Mouse (Mus musculus): ENCODE results near the gene Tbcel.

Tbcel gene

GRCm38 (mm10) chr9:42442100-42442499, 65.5 kb downstream of the Tbcel start:
- DNase-seq (ENCODE audit: low read depth, low spot score), result no peak

DNA sequence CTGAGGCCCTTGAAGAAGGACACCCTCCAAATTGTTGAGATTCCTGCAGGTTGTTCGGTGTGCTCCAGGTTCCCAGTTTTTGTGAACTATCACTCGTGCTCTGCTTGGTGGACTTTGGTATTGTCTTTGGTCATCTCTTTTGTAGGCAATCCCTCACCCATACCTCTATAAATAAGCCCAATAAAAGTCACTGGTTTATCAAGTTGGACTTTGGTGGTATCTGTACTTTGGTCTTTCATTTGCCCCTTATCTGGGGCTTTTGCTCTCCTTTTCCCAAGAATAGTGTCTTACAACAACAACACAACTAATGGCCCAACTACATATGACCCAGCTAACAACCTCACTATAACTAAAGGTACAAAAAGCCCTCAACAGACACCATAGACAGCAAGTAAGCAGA, 66.4 kb downstream of the Tbcel start:
- DNase-seq (ENCODE audit: low read depth, low spot score), result no peak

DNA sequence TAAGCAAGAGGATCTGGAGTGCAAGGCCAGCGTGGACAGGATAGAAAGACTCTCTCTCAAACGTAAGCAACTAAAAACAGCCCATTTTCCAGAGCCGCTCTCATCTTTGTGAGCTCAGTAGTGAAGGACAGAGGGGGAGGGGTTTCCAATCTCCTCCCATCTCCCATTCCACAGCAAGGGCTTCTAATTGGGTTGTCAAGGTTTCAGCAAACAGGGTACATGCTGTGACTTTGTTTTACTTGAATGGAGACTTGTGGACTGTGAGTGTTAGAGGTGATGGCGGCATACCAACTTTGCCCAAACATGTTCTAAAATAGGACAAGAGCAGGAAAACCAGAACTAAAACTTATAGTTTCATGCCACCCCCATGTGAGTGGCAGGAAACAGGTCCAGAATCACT, 68.2 kb downstream of the Tbcel start:
- no peak for DNase-seq (ENCODE audit: low read depth, low spot score)

- DNase-seq (ENCODE audit: low read depth, low spot score), result peak; percentile 5
Observed at GRCm38 (mm10) chr9:42432155-42432554, 75.5 kb downstream of the Tbcel start.

DNA sequence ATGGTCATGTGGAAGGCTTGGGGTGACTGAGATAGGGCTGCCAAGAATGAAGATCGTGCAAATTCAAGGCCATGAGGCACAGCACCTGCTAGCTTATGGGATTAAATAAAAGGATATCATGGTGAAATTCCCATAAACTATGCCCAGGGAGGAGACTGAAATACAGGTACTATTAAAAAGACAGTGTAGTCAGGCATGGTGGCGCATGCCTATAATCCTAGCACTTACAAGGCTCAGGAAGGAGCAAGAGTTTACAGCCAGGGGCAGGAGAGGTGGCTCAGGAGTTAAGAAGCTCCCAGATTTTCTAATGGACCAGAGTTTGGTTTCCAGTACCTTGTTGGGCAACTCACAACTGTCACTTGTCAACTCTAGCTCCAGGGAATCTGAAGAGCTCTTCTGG, 76.0 kb downstream of the Tbcel start:
- no peak for DNase-seq (ENCODE audit: low read depth, low spot score)

- no peak for DNase-seq (ENCODE audit: low read depth, low spot score)
Observed at GRCm38 (mm10) chr9:42428060-42428924, 79.3 kb downstream of the Tbcel start.

- DNase-seq (ENCODE audit: low read depth, low spot score), result no peak
Observed at GRCm38 (mm10) chr9:42426661-42427358, 80.8 kb downstream of the Tbcel start.

DNA sequence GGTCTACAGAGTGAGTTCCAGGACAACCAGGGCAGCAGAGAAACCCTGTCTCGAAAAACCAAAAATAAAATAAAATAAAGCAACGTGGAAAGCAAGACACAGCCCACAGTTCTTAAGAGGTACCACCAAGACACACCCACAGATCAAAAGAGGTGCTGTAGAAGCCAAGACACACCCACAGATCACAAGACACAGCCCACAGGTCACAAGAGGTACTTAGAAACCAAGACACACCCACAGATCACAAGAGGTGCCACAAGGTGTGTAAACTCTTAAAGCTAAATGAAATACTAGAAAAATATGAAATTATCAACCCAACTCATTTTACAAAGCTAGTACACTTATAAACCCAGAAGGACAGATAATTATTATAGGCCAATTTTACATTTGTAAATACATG, 84.0 kb downstream of the Tbcel start:
- no peak for DNase-seq (ENCODE audit: low read depth, low spot score)

GRCm38 (mm10) chr9:42419687-42420086, 87.9 kb downstream of the Tbcel start:
- DNase-seq (ENCODE audit: low read depth, low spot score), result no peak

DNA sequence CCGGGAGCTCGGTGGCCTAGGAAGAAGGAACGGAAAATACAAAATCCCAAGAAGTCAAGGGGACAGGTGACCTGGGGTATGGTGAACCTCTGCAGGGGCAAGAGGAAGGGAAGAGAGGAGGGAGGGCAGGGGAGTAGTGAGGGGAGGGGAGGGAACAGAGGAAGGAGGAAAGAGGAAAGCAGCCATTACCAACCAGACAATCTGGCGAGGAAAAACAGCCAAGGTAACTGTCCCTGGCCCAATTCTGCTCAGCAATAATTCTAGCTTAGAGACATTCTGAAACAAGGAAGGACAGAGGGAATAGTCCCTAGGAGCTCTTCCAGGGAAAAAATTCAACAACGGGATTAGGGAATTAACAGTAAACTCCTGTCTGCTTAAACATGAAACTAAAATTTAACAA, 88.8 kb downstream of the Tbcel start:
- no peak for DNase-seq (ENCODE audit: low read depth, low spot score)

GRCm38 (mm10) chr9:42417352-42417952, 90.2 kb downstream of the Tbcel start:
- DNase-seq (ENCODE audit: low read depth, low spot score), result no peak

- no peak for DNase-seq (ENCODE audit: low read depth, low spot score)
Observed at GRCm38 (mm10) chr9:42415184-42415583, 92.4 kb downstream of the Tbcel start.

- DNase-seq (ENCODE audit: low read depth, low spot score), result no peak
Observed at GRCm38 (mm10) chr9:42413345-42413744, 94.3 kb downstream of the Tbcel start.

- DNase-seq (ENCODE audit: low read depth, low spot score), result no peak
Observed at GRCm38 (mm10) chr9:42411296-42411695, 96.3 kb downstream of the Tbcel start.

DNA sequence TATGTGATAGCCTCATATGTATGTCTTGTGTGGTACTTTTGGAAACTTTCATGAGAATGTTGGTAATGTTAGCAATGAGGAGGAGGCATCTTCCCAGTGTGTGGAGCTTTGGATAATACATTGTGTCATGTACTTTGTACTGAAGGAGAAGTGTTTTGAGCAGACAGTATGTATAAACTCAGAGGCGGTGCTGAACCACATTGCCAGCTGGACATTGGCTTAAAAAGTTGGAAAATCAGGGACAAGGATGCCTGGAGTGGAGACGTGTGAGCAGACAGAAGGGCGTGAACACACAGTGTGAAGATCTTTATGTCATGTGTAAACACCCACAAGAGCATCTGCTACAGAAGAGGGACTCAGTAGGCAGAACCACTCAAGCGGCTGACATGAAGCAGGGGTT, 101.9 kb downstream of the Tbcel start:
- no peak for DNase-seq (ENCODE audit: low read depth, low spot score)

GRCm38 (mm10) chr9:42401486-42401885, 106.1 kb downstream of the Tbcel start:
- no peak for DNase-seq (ENCODE audit: low read depth, low spot score)

- DNase-seq (ENCODE audit: low read depth, low spot score), result no peak
Observed at GRCm38 (mm10) chr9:42399829-42400228, 107.8 kb downstream of the Tbcel start, which contains the start of gene Tecta. TSS of gene Tecta (minus strand) at chr9:42399929.

GRCm38 (mm10) chr9:42396141-42396540, 111.5 kb downstream of the Tbcel start:
- DNase-seq (ENCODE audit: low read depth, low spot score), result peak; percentile 19

GRCm38 (mm10) chr9:42394903-42395302, 112.7 kb downstream of the Tbcel start:
- no peak for DNase-seq (ENCODE audit: low read depth, low spot score)

- DNase-seq (ENCODE audit: low read depth, low spot score), result peak; percentile 79
Observed at GRCm38 (mm10) chr9:42394321-42394720, 113.3 kb downstream of the Tbcel start.

- DNase-seq (ENCODE audit: low read depth, low spot score), result peak; percentile 87
Observed at GRCm38 (mm10) chr9:42392927-42393326, 114.7 kb downstream of the Tbcel start.

- DNase-seq (ENCODE audit: low read depth, low spot score), result peak; percentile 44
Observed at GRCm38 (mm10) chr9:42388490-42388889, 119.1 kb downstream of the Tbcel start.

Data from 3T3-L1 (cell line).